Mouse (Mus musculus) embryonic facial prominence, embryonic 12.5 days (tissue): ENCODE results near the gene Gm10160. TPM values are rescaled to one million over a fixed set of nuclear protein-coding genes. Genes with fewer than 3 reads are reported as not detected.

Source experiments
- ATAC-seq: fragments of 200-750 bp; cut with Nextera tagmentation; 2 replicates; pipeline ENCODE4 v1.8.0; 2017; ENCODE audit not compliant: insufficient number of reproducible peaks, insufficient read depth, low FRiP score, low TSS enrichment
- H3K27ac ChIP-seq: fragments of 300-500 bp; sonication (generic); 2 replicates; pipeline ENCODE4 v1.5.1; 2016; ENCODE audit warnings: mild to moderate bottlenecking
- H3K27me3 ChIP-seq: fragments of 300-500 bp; sonication (generic); 2 replicates; pipeline ENCODE4 v1.6.1; 2016; ENCODE audit warnings: mild to moderate bottlenecking, moderate library complexity
- H3K36me3 ChIP-seq: fragments of 300-500 bp; sonication (generic); 2 replicates; pipeline ENCODE4 v1.6.1; 2016; ENCODE audit warnings: mild to moderate bottlenecking
- H3K4me1 ChIP-seq: fragments of 300-500 bp; sonication (generic); 2 replicates; pipeline ENCODE4 v1.6.1; 2016
- H3K4me2 ChIP-seq: fragments of 300-500 bp; sonication (generic); replicated peaks from 2 replicates; pipeline ENCODE4 v1.6.1; 2016; ENCODE audit warnings: mild to moderate bottlenecking, moderate library complexity
- H3K4me3 ChIP-seq: fragments of 300-500 bp; sonication (generic); 2 replicates; pipeline ENCODE4 v1.5.1; 2016; ENCODE audit warnings: mild to moderate bottlenecking
- H3K9ac ChIP-seq: fragments of 300-500 bp; sonication (generic); 2 replicates; pipeline ENCODE4 v1.6.1; 2016; ENCODE audit warnings: mild to moderate bottlenecking, moderate library complexity
- H3K9me3 ChIP-seq: fragments of 300-500 bp; sonication (generic); 2 replicates; pipeline ENCODE4 v1.6.1; 2016; ENCODE audit warnings: mild to moderate bottlenecking, moderate library complexity
- WGBS: fragments of 180-500 bp; shearing (Covaris S2); methylation state at CpG from one replicate; pipeline ENCODE4 v1.1.7; 2016; 5-methylcytosine and 5-hydroxymethylcytosine counted together
- polyA plus RNA-seq: library from polyadenylated mRNA; unstranded; fragments of >200 nt; fragmentation: Nextera tagmentation; extraction: Ambion mirVana; gene quantifications from 2 replicates; pipeline ENCODE4 v1.2.1, GENCODE M21; 2016

Gm10160 gene
- not detected in 2 replicates for polyA plus RNA-seq

- Histone ChIP-seq H3K27ac (no peak within 1 kb of the TSS), H3K36me3 (no peaks in the 10 kb centered on the region), H3K27me3 (peaks cover 35% of the 10 kb centered on the region), H3K4me3 (no peak within 1 kb of the TSS), H3K9me3 (no peaks in the 10 kb centered on the region), H3K4me1 (peaks cover 6% of the 10 kb centered on the region; the same call in 1 of the 2 replicates), H3K9ac (no peak within 1 kb of the TSS), H3K4me2 (no peak within 1 kb of the TSS)
- ATAC-seq, result no peak
- WGBS, result 74% methylated on average over 1 of the region's 1 CpGs
These were observed at the start of gene Gm10160 for GRCm38 (mm10) chr7:81855694-81856093. Gene Gm10160, minus strand, starts transcription at chr7:81855794.

GRCm38 (mm10) chr7:81904926-81905325, 49.3 kb upstream of the Gm10160 start:
- H3K27ac ChIP-seq, result no peak overlapping the region
- H3K4me3 ChIP-seq, result no peak overlapping the region
- 87% methylated on average over 2 of the region's 2 CpGs for WGBS

GRCm38 (mm10) chr7:81904094-81904493, 48.5 kb upstream of the Gm10160 start:
- Histone ChIP-seq H3K27ac (no peak overlapping the region), H3K4me1 (no peaks in the 10 kb centered on the region; the same call in 1 of the 2 replicates), H3K4me2 (no peak overlapping the region), H3K4me3 (no peak overlapping the region), H3K9ac (no peak overlapping the region), H3K36me3 (peaks cover 8% of the 10 kb centered on the region; the same call in 1 of the 2 replicates), H3K27me3 (no peaks in the 10 kb centered on the region), H3K9me3 (no peaks in the 10 kb centered on the region)
- 68% methylated on average over 4 of the region's 4 CpGs for WGBS
- no peak for ATAC-seq

More at GRCm38 (mm10) chr7:81904926-81905325, 49.3 kb upstream of the Gm10160 start:
- Histone ChIP-seq H3K9me3 (no peaks in the 10 kb centered on the region), H3K36me3 (0 out of 2 replicates have a peak, but pooled peaks cover 4% of the 10 kb centered on the region), H3K9ac (no peak overlapping the region), H3K27me3 (no peaks in the 10 kb centered on the region), H3K4me1 (no peaks in the 10 kb centered on the region), H3K4me2 (no peak overlapping the region)
- no peak for ATAC-seq

GRCm38 (mm10) chr7:81899361-81899760, 43.8 kb upstream of the Gm10160 start:
- Histone ChIP-seq H3K36me3 (peaks cover 13% of the 10 kb centered on the region; the same call in 1 of the 2 replicates), H3K27ac (no peak overlapping the region), H3K4me3 (no peak overlapping the region), H3K27me3 (no peaks in the 10 kb centered on the region), H3K9ac (no peak overlapping the region), H3K4me2 (no peak overlapping the region), H3K4me1 (no peaks in the 10 kb centered on the region; the same call in 1 of the 2 replicates), H3K9me3 (no peaks in the 10 kb centered on the region)
- ATAC-seq, result 0 out of 2 replicates have a peak, but pooled peaks have one; percentile 22
- WGBS, result 70% methylated on average over 11 of the region's 11 CpGs

GRCm38 (mm10) chr7:81885128-81885527, 29.5 kb upstream of the Gm10160 start:
- no peak for ATAC-seq
- peaks cover 9% of the 10 kb centered on the region for H3K36me3 ChIP-seq
- 82% methylated on average over 4 of the region's 4 CpGs for WGBS
- H3K9me3 ChIP-seq, result no peaks in the 10 kb centered on the region
- no peaks in the 10 kb centered on the region for H3K4me1 ChIP-seq
- H3K4me2 ChIP-seq, result no peak overlapping the region
- H3K4me3 ChIP-seq, result no peak overlapping the region
- no peak overlapping the region for H3K9ac ChIP-seq
- no peak overlapping the region for H3K27ac ChIP-seq
- no peaks in the 10 kb centered on the region for H3K27me3 ChIP-seq

GRCm38 (mm10) chr7:81881600-81881999, 26.0 kb upstream of the Gm10160 start:
- Histone ChIP-seq H3K4me2 (no peak overlapping the region), H3K9me3 (no peaks in the 10 kb centered on the region), H3K4me3 (no peak overlapping the region), H3K27ac (no peak overlapping the region), H3K4me1 (no peaks in the 10 kb centered on the region), H3K27me3 (no peaks in the 10 kb centered on the region), H3K9ac (no peak overlapping the region), H3K36me3 (peaks cover 3% of the 10 kb centered on the region; the same call in 1 of the 2 replicates)
- 85% methylated on average over 3 of the region's 3 CpGs for WGBS
- ATAC-seq, result no peak

GRCm38 (mm10) chr7:81880797-81881196, 25.2 kb upstream of the Gm10160 start:
- H3K27me3 ChIP-seq, result no peaks in the 10 kb centered on the region
- no peaks in the 10 kb centered on the region for H3K9me3 ChIP-seq
- H3K27ac ChIP-seq, result no peak overlapping the region
- ATAC-seq, result no peak
- 92% methylated on average over 4 of the region's 4 CpGs for WGBS
- no peak overlapping the region for H3K9ac ChIP-seq
- H3K4me2 ChIP-seq, result no peak overlapping the region
- H3K4me3 ChIP-seq, result no peak overlapping the region
- H3K36me3 ChIP-seq, result peaks cover 3% of the 10 kb centered on the region; the same call in 1 of the 2 replicates
- no peaks in the 10 kb centered on the region for H3K4me1 ChIP-seq

GRCm38 (mm10) chr7:81880286-81880685, 24.7 kb upstream of the Gm10160 start:
- Histone ChIP-seq H3K4me2 (no peak overlapping the region), H3K4me1 (no peaks in the 10 kb centered on the region), H3K9me3 (no peaks in the 10 kb centered on the region), H3K9ac (no peak overlapping the region), H3K36me3 (peaks cover 3% of the 10 kb centered on the region; the same call in 1 of the 2 replicates), H3K27ac (no peak overlapping the region), H3K27me3 (no peaks in the 10 kb centered on the region), H3K4me3 (no peak overlapping the region)
- 87% methylated on average over 5 of the region's 5 CpGs for WGBS
- ATAC-seq, result no peak

- Histone ChIP-seq H3K4me2 (no peak overlapping the region), H3K9ac (no peak overlapping the region), H3K27me3 (no peaks in the 10 kb centered on the region), H3K4me3 (no peak overlapping the region), H3K27ac (no peak overlapping the region), H3K36me3 (no peaks in the 10 kb centered on the region), H3K4me1 (no peaks in the 10 kb centered on the region), H3K9me3 (no peaks in the 10 kb centered on the region)
- no peak for ATAC-seq
- WGBS, result 85% methylated on average over 9 of the region's 9 CpGs
These were observed 19.8 kb upstream of the Gm10160 start for GRCm38 (mm10) chr7:81875372-81875771.

- Histone ChIP-seq H3K4me2 (no peak overlapping the region), H3K27me3 (no peaks in the 10 kb centered on the region), H3K9me3 (no peaks in the 10 kb centered on the region), H3K36me3 (no peaks in the 10 kb centered on the region), H3K4me3 (no peak overlapping the region), H3K27ac (no peak overlapping the region), H3K4me1 (no peaks in the 10 kb centered on the region), H3K9ac (no peak overlapping the region)
- no peak for ATAC-seq
- 66% methylated on average over 6 of the region's 6 CpGs for WGBS
These were observed 19.0 kb upstream of the Gm10160 start for GRCm38 (mm10) chr7:81874636-81875035.

GRCm38 (mm10) chr7:81873807-81874206, 18.2 kb upstream of the Gm10160 start:
- no peak overlapping the region for H3K9ac ChIP-seq
- H3K4me2 ChIP-seq, result no peak overlapping the region
- no peaks in the 10 kb centered on the region for H3K9me3 ChIP-seq
- 50% methylated on average over 1 of the region's 1 CpGs for WGBS
- H3K36me3 ChIP-seq, result no peaks in the 10 kb centered on the region
- no peak overlapping the region for H3K4me3 ChIP-seq
- ATAC-seq, result no peak
- no peak overlapping the region for H3K27ac ChIP-seq
- no peaks in the 10 kb centered on the region for H3K4me1 ChIP-seq
- H3K27me3 ChIP-seq, result no peaks in the 10 kb centered on the region

GRCm38 (mm10) chr7:81872493-81873013, 17.0 kb upstream of the Gm10160 start:
- no peak overlapping the region for H3K27ac ChIP-seq
- H3K4me1 ChIP-seq, result no peaks in the 10 kb centered on the region
- no peak overlapping the region for H3K9ac ChIP-seq
- 66% methylated on average over 13 of the region's 13 CpGs for WGBS
- H3K27me3 ChIP-seq, result no peaks in the 10 kb centered on the region
- ATAC-seq, result no peak
- no peak overlapping the region for H3K4me2 ChIP-seq
- H3K9me3 ChIP-seq, result no peaks in the 10 kb centered on the region
- H3K4me3 ChIP-seq, result no peak overlapping the region
- no peaks in the 10 kb centered on the region for H3K36me3 ChIP-seq
